Mouse (Mus musculus) urinary bladder, adult 18-20 months (tissue): ENCODE measurements at regions not wholly inside any gene's neighbourhood (a gene's known extent, or its start where the extent isn't known, plus 50 kb on each side); places are given as distances from the start of the nearest gene placed in this dataset.
A peak's percentile ranks its signal among the peaks of the same experiment; 100 is the strongest.

Experiments
- DNase-seq, 2 experiments: peaks; one replicate each; pipeline ENCODE4 v3.0.0; 2022; ENCODE audit warnings: low spot score in 2 of 2, mixed read lengths in 2 of 2

DNA sequence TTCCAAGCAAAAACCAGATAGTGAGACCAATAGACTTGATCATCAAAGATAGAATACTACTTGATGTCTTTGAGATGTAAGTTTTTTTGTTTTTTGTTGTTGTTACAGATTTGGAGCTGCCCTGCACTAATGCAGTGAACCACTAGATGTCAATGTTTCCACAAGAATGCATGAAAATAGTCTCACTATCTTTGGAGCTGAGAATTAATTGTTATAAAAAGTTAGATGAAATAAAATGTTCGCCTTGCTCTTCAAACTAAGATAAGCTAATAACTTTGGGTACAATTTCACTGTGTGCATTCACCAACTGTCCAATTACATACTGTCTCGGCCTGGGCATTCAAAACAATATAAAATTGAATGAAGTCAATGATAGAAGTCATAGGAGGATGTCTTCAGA lies 223.2 kb upstream of the Agtr1b start:
- DNase-seq, result peak in 1 of 2 experiments; percentile 4

- DNase-seq, result no peak
These were observed 184.6 kb upstream of the Agtr1b start for GRCm38 (mm10) chr3:20551563-20551962.

- no peak for DNase-seq
These were observed 177.0 kb upstream of the Agtr1b start for GRCm38 (mm10) chr3:20543991-20544390.

- DNase-seq, result no peak
These were observed 171.6 kb upstream of the Agtr1b start for GRCm38 (mm10) chr3:20538492-20539004.

- DNase-seq, result no peak
These were observed 153.8 kb upstream of the Agtr1b start for GRCm38 (mm10) chr3:20520738-20521137.

GRCm38 (mm10) chr3:20509192-20509591 lies 142.2 kb upstream of the Agtr1b start:
- peak; percentile 19 to 27 for DNase-seq

DNA sequence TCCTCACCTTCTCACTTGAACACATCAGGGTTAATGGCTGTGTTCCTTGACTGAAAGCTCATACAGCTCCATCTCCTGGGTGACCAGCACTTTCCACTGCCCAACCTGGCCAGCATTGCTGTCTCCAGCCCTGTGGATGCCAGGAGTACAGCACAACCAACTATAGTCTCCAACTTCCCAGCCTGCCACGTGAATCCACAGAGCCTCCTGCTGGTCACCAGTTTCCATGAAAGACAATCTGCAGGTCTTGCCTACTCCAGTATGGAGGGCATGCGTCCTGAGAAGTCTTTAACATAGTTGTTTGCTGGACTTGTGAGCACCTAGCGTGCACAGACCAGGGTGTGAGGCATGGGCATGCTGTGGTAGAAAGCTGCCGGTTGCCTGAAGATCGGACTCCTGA lies 138.6 kb upstream of the Agtr1b start:
- DNase-seq, result no peak
